Mouse (Mus musculus): ENCODE results near the gene 4930415O20Rik. TPM values are rescaled to one million over a fixed set of nuclear protein-coding genes. Genes with fewer than 3 reads are reported as not detected.

Gene 4930415O20Rik
- polyA plus RNA-seq, 1 experiment from 2014 or later = not detected

GRCm38 (mm10) chr15:98557186-98557585 lies 13.6 kb upstream of the 4930415O20Rik start:
- Histone ChIP-seq H3K4me3 (ENCODE audit: low read depth, low read length) (no peak overlapping the region), H3K9ac (ENCODE audit: low read depth, low read length) (no peak overlapping the region)
- WGBS = 94% methylated on average over 5 of the region's 5 CpGs

GRCm38 (mm10) chr15:98566973-98567277 lies 3.9 kb upstream of the 4930415O20Rik start:
- no peaks in the 10 kb centered on the region for H3K27me3 ChIP-seq (ENCODE audit: control insufficient read depth, insufficient read depth, low read length)
- peak overlapping the region; percentile 82 for H3K9ac ChIP-seq (ENCODE audit: low read depth, low read length)
- DNase-seq (ENCODE audit: low spot score) (no peak), ATAC-seq (ENCODE audit: low FRiP score) (no peak)
- no peaks in the 10 kb centered on the region for H3K9me3 ChIP-seq (ENCODE audit: control insufficient read depth, low read length)
- no peaks in the 10 kb centered on the region for H3K36me3 ChIP-seq (ENCODE audit: control insufficient read depth, insufficient read depth, low read length)
- peak overlapping the region; percentile 77 for H3K4me2 ChIP-seq (replicated peaks; ENCODE audit: low read depth, low read length)
- whole genome bisulfite sequencing = 0% methylated on average over 15 of the region's 15 CpGs
- H3K27ac ChIP-seq (ENCODE audit: low read depth, low read length) = peak overlapping the region; percentile 87
- no peaks in the 10 kb centered on the region for H3K4me1 ChIP-seq (replicated peaks; ENCODE audit: control insufficient read depth, insufficient read depth, low read length)
- peak overlapping the region; percentile 93 for H3K4me3 ChIP-seq (ENCODE audit: low read depth, low read length)

More at GRCm38 (mm10) chr15:98557186-98557585, 13.6 kb upstream of the 4930415O20Rik start:
- no peak overlapping the region for H3K4me2 ChIP-seq (replicated peaks; ENCODE audit: low read depth, low read length)
- no peak overlapping the region for H3K27ac ChIP-seq (ENCODE audit: low read depth, low read length)
- DNase-seq (ENCODE audit: low spot score) (no peak), ATAC-seq (ENCODE audit: low FRiP score) (no peak)
- H3K27me3 ChIP-seq (ENCODE audit: control insufficient read depth, insufficient read depth, low read length) = no peaks in the 10 kb centered on the region
- H3K4me1 ChIP-seq (replicated peaks; ENCODE audit: control insufficient read depth, insufficient read depth, low read length) = no peaks in the 10 kb centered on the region
- H3K36me3 ChIP-seq (ENCODE audit: control insufficient read depth, insufficient read depth, low read length) = peaks cover 2% of the 10 kb centered on the region; the same call in 1 of the 2 replicates
- H3K9me3 ChIP-seq (ENCODE audit: control insufficient read depth, low read length) = no peaks in the 10 kb centered on the region

- Histone ChIP-seq H3K4me1 (replicated peaks; ENCODE audit: control insufficient read depth, insufficient read depth, low read length) (no peaks in the 10 kb centered on the region), H3K27me3 (ENCODE audit: control insufficient read depth, insufficient read depth, low read length) (no peaks in the 10 kb centered on the region), H3K9me3 (ENCODE audit: control insufficient read depth, low read length) (no peaks in the 10 kb centered on the region), H3K36me3 (ENCODE audit: control insufficient read depth, insufficient read depth, low read length) (no peaks in the 10 kb centered on the region), H3K27ac (ENCODE audit: low read depth, low read length) (peak overlapping the region; percentile 87), H3K4me3 (ENCODE audit: low read depth, low read length) (peak overlapping the region; percentile 93), H3K4me2 (replicated peaks; ENCODE audit: low read depth, low read length) (peak overlapping the region; percentile 77), H3K9ac (ENCODE audit: low read depth, low read length) (peak overlapping the region; percentile 92)
- ATAC-seq (ENCODE audit: low FRiP score) (peak; percentile 97), DNase-seq (ENCODE audit: low spot score) (peak; percentile 99)
- WGBS = under 1% methylated on average over 87 of the region's 88 CpGs
Measured at GRCm38 (mm10) chr15:98567278-98568134, 3.3 kb upstream of the 4930415O20Rik start.

- ATAC-seq (ENCODE audit: low FRiP score) (peak; percentile 55), DNase-seq (ENCODE audit: low spot score) (peak; percentile 36)
- no peaks in the 10 kb centered on the region for H3K9me3 ChIP-seq (ENCODE audit: control insufficient read depth, low read length)
- 15% methylated on average over 22 of the region's 22 CpGs for whole genome bisulfite sequencing
- H3K4me2 ChIP-seq (replicated peaks; ENCODE audit: low read depth, low read length) = peak overlapping the region; percentile 77
- peak overlapping the region; percentile 87 for H3K27ac ChIP-seq (ENCODE audit: low read depth, low read length)
- H3K4me3 ChIP-seq (ENCODE audit: low read depth, low read length) = peak overlapping the region; percentile 76
- no peaks in the 10 kb centered on the region for H3K27me3 ChIP-seq (ENCODE audit: control insufficient read depth, insufficient read depth, low read length)
- H3K9ac ChIP-seq (ENCODE audit: low read depth, low read length) = peak overlapping the region; percentile 92
- H3K36me3 ChIP-seq (ENCODE audit: control insufficient read depth, insufficient read depth, low read length) = no peaks in the 10 kb centered on the region
- no peaks in the 10 kb centered on the region for H3K4me1 ChIP-seq (replicated peaks; ENCODE audit: control insufficient read depth, insufficient read depth, low read length)
Measured at GRCm38 (mm10) chr15:98568256-98569033, 2.4 kb upstream of the 4930415O20Rik start.

- Histone ChIP-seq H3K9me3 (ENCODE audit: control insufficient read depth, low read length) (no peaks in the 10 kb centered on the region), H3K27me3 (ENCODE audit: control insufficient read depth, insufficient read depth, low read length) (no peaks in the 10 kb centered on the region), H3K36me3 (ENCODE audit: control insufficient read depth, insufficient read depth, low read length) (no peaks in the 10 kb centered on the region), H3K27ac (ENCODE audit: low read depth, low read length) (no peak overlapping the region), H3K9ac (ENCODE audit: low read depth, low read length) (peak overlapping the region; percentile 92; the same call in 1 of the 2 replicates), H3K4me1 (replicated peaks; ENCODE audit: control insufficient read depth, insufficient read depth, low read length) (no peaks in the 10 kb centered on the region), H3K4me3 (ENCODE audit: low read depth, low read length) (peak overlapping the region; percentile 76), H3K4me2 (replicated peaks; ENCODE audit: low read depth, low read length) (peak overlapping the region; percentile 77)
- 73% methylated on average over 7 of the region's 7 CpGs for WGBS
- ATAC-seq (ENCODE audit: low FRiP score) (no peak), DNase-seq (ENCODE audit: low spot score) (no peak)
Measured at GRCm38 (mm10) chr15:98569216-98569615, 1.6 kb upstream of the 4930415O20Rik start.

- WGBS = 86% methylated on average over 4 of the region's 4 CpGs
- no peak overlapping the region for H3K9ac ChIP-seq (ENCODE audit: low read depth, low read length)
- ATAC-seq (ENCODE audit: low FRiP score) = no peak
- no peak for DNase-seq (ENCODE audit: low spot score)
- no peak overlapping the region for H3K4me3 ChIP-seq (ENCODE audit: low read depth, low read length)
- H3K9me3 ChIP-seq (ENCODE audit: control insufficient read depth, low read length) = no peaks in the 10 kb centered on the region
- H3K27ac ChIP-seq (ENCODE audit: low read depth, low read length) = no peak overlapping the region
- H3K4me2 ChIP-seq (replicated peaks; ENCODE audit: low read depth, low read length) = no peak overlapping the region
- H3K27me3 ChIP-seq (ENCODE audit: control insufficient read depth, insufficient read depth, low read length) = no peaks in the 10 kb centered on the region
- no peaks in the 10 kb centered on the region for H3K36me3 ChIP-seq (ENCODE audit: control insufficient read depth, insufficient read depth, low read length)
- no peaks in the 10 kb centered on the region for H3K4me1 ChIP-seq (replicated peaks; ENCODE audit: control insufficient read depth, insufficient read depth, low read length)
Measured at GRCm38 (mm10) chr15:98569795-98570365, 924 bp upstream of the 4930415O20Rik start.

- Histone ChIP-seq H3K9me3 (ENCODE audit: control insufficient read depth, low read length) (no peaks in the 10 kb centered on the region), H3K4me1 (replicated peaks; ENCODE audit: control insufficient read depth, insufficient read depth, low read length) (no peaks in the 10 kb centered on the region), H3K27ac (ENCODE audit: low read depth, low read length) (no peak overlapping the region), H3K4me3 (ENCODE audit: low read depth, low read length) (no peak overlapping the region), H3K36me3 (ENCODE audit: control insufficient read depth, insufficient read depth, low read length) (no peaks in the 10 kb centered on the region), H3K9ac (ENCODE audit: low read depth, low read length) (no peak overlapping the region), H3K4me2 (replicated peaks; ENCODE audit: low read depth, low read length) (no peak overlapping the region), H3K27me3 (ENCODE audit: control insufficient read depth, insufficient read depth, low read length) (no peaks in the 10 kb centered on the region)
- ATAC-seq (ENCODE audit: low FRiP score) = no peak
- no peak for DNase-seq (ENCODE audit: low spot score)
- 86% methylated on average over 4 of the region's 4 CpGs for WGBS
Measured at GRCm38 (mm10) chr15:98573293-98573692, 2.5 kb downstream of the 4930415O20Rik start.

- Histone ChIP-seq H3K4me1 (replicated peaks; ENCODE audit: control insufficient read depth, insufficient read depth, low read length) (no peaks in the 10 kb centered on the region), H3K36me3 (ENCODE audit: control insufficient read depth, insufficient read depth, low read length) (no peaks in the 10 kb centered on the region), H3K9ac (ENCODE audit: low read depth, low read length) (no peak overlapping the region), H3K4me2 (replicated peaks; ENCODE audit: low read depth, low read length) (no peak overlapping the region), H3K27ac (ENCODE audit: low read depth, low read length) (no peak overlapping the region), H3K4me3 (ENCODE audit: low read depth, low read length) (no peak overlapping the region), H3K27me3 (ENCODE audit: control insufficient read depth, insufficient read depth, low read length) (no peaks in the 10 kb centered on the region), H3K9me3 (ENCODE audit: control insufficient read depth, low read length) (no peaks in the 10 kb centered on the region)
- 75% methylated on average over 2 of the region's 2 CpGs for WGBS
- DNase-seq (ENCODE audit: low spot score) (no peak), ATAC-seq (ENCODE audit: low FRiP score) (no peak)
Measured at GRCm38 (mm10) chr15:98579310-98579709, 8.5 kb downstream of the 4930415O20Rik start.

Measured in hindbrain, embryonic 11.5 days (tissue).